Mouse (Mus musculus) embryonic fibroblast, embryonic 13.5 days (primary cell): ENCODE measurements around the gene Tmem203. TPM values are rescaled to one million over a fixed set of nuclear protein-coding genes. Genes with fewer than 3 reads are reported as not detected.

Experiments used
- H3K27ac ChIP-seq: 2 replicates; pipeline ENCODE4 v1.5.1; 2012; ENCODE audit warnings: low read length, control low read depth, inconsistent platforms; ENCODE audit not compliant: insufficient read depth
- H3K4me1 ChIP-seq: 2 replicates; pipeline ENCODE4 v1.6.1; 2011; ENCODE audit warnings: low read length; ENCODE audit not compliant: control insufficient read depth, insufficient read depth
- H3K4me3 ChIP-seq: 2 replicates; pipeline ENCODE4 v1.5.1; 2011; ENCODE audit warnings: mild to moderate bottlenecking, control low read depth, low read length; ENCODE audit not compliant: insufficient read depth
- CTCF ChIP-seq: IDR thresholded peaks from 2 replicates; pipeline ENCODE4 v1.5.1; 2011; ENCODE audit warnings: mild to moderate bottlenecking, control low read depth, low read length, moderate library complexity, borderline replicate concordance; ENCODE audit not compliant: insufficient read depth
- POLR2A ChIP-seq: IDR thresholded peaks from 2 replicates; pipeline ENCODE4 v1.6.1; 2011; ENCODE audit warnings: low read depth, mild to moderate bottlenecking, control low read depth, low read length, moderate library complexity
- polyA plus RNA-seq: library from polyadenylated mRNA; stranded (reverse); fragments of >200 nt; gene quantifications from 2 replicates; pipeline ENCODE4 v1.2.4, GENCODE M21; 2011; ENCODE audit warnings: low read depth; ENCODE audit not compliant: missing spikeins, insufficient read length

The Tmem203 gene
- polyA plus RNA-seq, 1 experiment: 11.6 TPM

GRCm38 (mm10) chr2:25261870-25262269 is 6.6 kb downstream of the Tmem203 start:
- no peak overlapping the region for H3K27ac ChIP-seq
- H3K4me3 ChIP-seq: peak overlapping the region; percentile 8
- TF ChIP-seq CTCF (no peak), POLR2A (no peak)
- H3K4me1 ChIP-seq: peaks cover 9% of the 10 kb centered on the region

GRCm38 (mm10) chr2:25262291-25262767 is 7.1 kb downstream of the Tmem203 start, which contains the start of gene Tprn:
Gene Tprn, plus strand, starts transcription at chr2:25262618.
- Histone ChIP-seq H3K4me3 (peak within 1 kb of the TSS; percentile 70), H3K27ac (no peak within 1 kb of the TSS), H3K4me1 (peaks cover 9% of the 10 kb centered on the region)
- peak; percentile 56 for TF ChIP-seq POLR2A
- TF ChIP-seq CTCF: no peak

GRCm38 (mm10) chr2:25262795-25263622 is 7.8 kb downstream of the Tmem203 start:
- H3K27ac ChIP-seq: no peak overlapping the region
- TF ChIP-seq POLR2A (no peak), CTCF (no peak)
- H3K4me3 ChIP-seq: peak overlapping the region; percentile 70
- peaks cover 9% of the 10 kb centered on the region for H3K4me1 ChIP-seq

- peaks cover 9% of the 10 kb centered on the region for H3K4me1 ChIP-seq
- no peak overlapping the region for H3K27ac ChIP-seq
- TF ChIP-seq POLR2A: no peak
- no peak for TF ChIP-seq CTCF
- peak overlapping the region; percentile 70 for H3K4me3 ChIP-seq
Measured at GRCm38 (mm10) chr2:25263623-25264285, 8.5 kb downstream of the Tmem203 start.

- peaks cover 9% of the 10 kb centered on the region for H3K4me1 ChIP-seq
- H3K27ac ChIP-seq: no peak overlapping the region
- no peak for TF ChIP-seq CTCF
- no peak for TF ChIP-seq POLR2A
- H3K4me3 ChIP-seq: peak overlapping the region; percentile 70; the same call in 1 of the 2 replicates
Measured at GRCm38 (mm10) chr2:25264286-25264660, 9.0 kb downstream of the Tmem203 start.

- peaks cover 9% of the 10 kb centered on the region for H3K4me1 ChIP-seq
- TF ChIP-seq CTCF (no peak), POLR2A (no peak)
- H3K4me3 ChIP-seq: no peak overlapping the region
- H3K27ac ChIP-seq: no peak overlapping the region
Measured at GRCm38 (mm10) chr2:25264851-25265250, 9.6 kb downstream of the Tmem203 start.

GRCm38 (mm10) chr2:25265897-25266656 is 10.8 kb downstream of the Tmem203 start:
- Histone ChIP-seq H3K4me3 (no peak overlapping the region), H3K4me1 (peaks cover 9% of the 10 kb centered on the region), H3K27ac (no peak overlapping the region)
- TF ChIP-seq CTCF (no peak), POLR2A (no peak)

GRCm38 (mm10) chr2:25266720-25267119 is 11.5 kb downstream of the Tmem203 start:
- H3K27ac ChIP-seq: no peak overlapping the region
- TF ChIP-seq CTCF: no peak
- no peak for TF ChIP-seq POLR2A
- H3K4me3 ChIP-seq: no peak overlapping the region
- peaks cover 9% of the 10 kb centered on the region for H3K4me1 ChIP-seq

GRCm38 (mm10) chr2:25267241-25267640 is 12.0 kb downstream of the Tmem203 start:
- H3K4me1 ChIP-seq: peaks cover 9% of the 10 kb centered on the region
- no peak overlapping the region for H3K4me3 ChIP-seq
- no peak for TF ChIP-seq CTCF
- no peak for TF ChIP-seq POLR2A
- no peak overlapping the region for H3K27ac ChIP-seq
